Mouse (Mus musculus) G1E (cell line): ENCODE results near the gene Pcolce2. TPM values are rescaled to one million over a fixed set of nuclear protein-coding genes. Genes with fewer than 3 reads are reported as not detected.

Source experiments
- ATAC-seq: 2 replicates; pipeline ENCODE4 v1.8.0; 2016; ENCODE audit warnings: mild to moderate bottlenecking; ENCODE audit not compliant: insufficient number of reproducible peaks, poor library complexity, low FRiP score, severe bottlenecking; ENCODE audit errors: extremely low read depth
- DNase-seq: peaks from one replicate; pipeline ENCODE4 v3.0.0; 2012; ENCODE audit warnings: low spot score
- H3K27me3 ChIP-seq: 2 replicates; pipeline ENCODE4 v1.6.1; 2012; ENCODE audit warnings: mild to moderate bottlenecking, low read length, inconsistent platforms; ENCODE audit not compliant: insufficient read depth
- H3K36me3 ChIP-seq: replicated peaks from 2 replicates; pipeline ENCODE3; 2012; ENCODE audit warnings: mild to moderate bottlenecking, inconsistent platforms
- H3K4me1 ChIP-seq: 2 replicates; pipeline ENCODE4 v1.6.1; 2012; ENCODE audit warnings: low read depth, low read length, inconsistent platforms, mixed read lengths; ENCODE audit not compliant: insufficient read depth
- H3K4me3 ChIP-seq: 2 replicates; pipeline ENCODE4 v1.5.1; 2012; ENCODE audit warnings: low read depth, mild to moderate bottlenecking, inconsistent platforms, low read length, moderate library complexity, mixed read lengths
- H3K9me3 ChIP-seq: replicated peaks from 2 replicates; pipeline ENCODE4 v1.6.1; 2012; ENCODE audit warnings: inconsistent platforms
- CTCF ChIP-seq: IDR thresholded peaks from 2 replicates; pipeline ENCODE4 v1.5.1; 2012; ENCODE audit warnings: low read depth, low read length, inconsistent platforms, mixed read lengths
- GATA1 ChIP-seq: IDR thresholded peaks from 2 replicates; pipeline ENCODE4 v1.6.1; 2012; ENCODE audit warnings: borderline replicate concordance, low read length, inconsistent platforms, mixed read lengths
- GATA2 ChIP-seq: IDR thresholded peaks from 2 replicates; pipeline ENCODE4 v1.6.1; 2012; ENCODE audit warnings: low read depth, low read length, inconsistent platforms, borderline replicate concordance
- POLR2AphosphoS5 ChIP-seq: IDR thresholded peaks from 2 replicates; pipeline ENCODE4 v1.6.1; 2012; ENCODE audit warnings: low read depth, low read length, inconsistent platforms; ENCODE audit not compliant: insufficient replicate concordance
- TAL1 ChIP-seq: conservative IDR thresholded peaks from 2 replicates; pipeline ENCODE4 v1.6.1; 2012; ENCODE audit warnings: low read depth, low read length, inconsistent platforms, mixed read lengths
- polyA plus RNA-seq: library from polyadenylated mRNA; stranded (reverse); fragments of >175 nt; gene quantifications from 2 replicates; pipeline ENCODE4 v1.2.3, GENCODE M21; 2012
- total RNA-seq, 2 experiments: library from RNA; stranded (forward) in 1 of 2; stranded (reverse) in 1 of 2; fragments of 200-1000 nt in 1 of 2; fragments of >200 nt in 1 of 2; fragmentation: Nextera tagmentation in 1 of 2; gene quantifications; 2 replicates each; pipeline ENCODE4 v1.2.3; 2014 to 2017

Pcolce2 gene
- total and polyA plus RNA-seq, 3 experiments, result 0.05 TPM; not detected in 2

GRCm38 (mm10) chr9:95696581-95696980 lies 59.2 kb downstream of the Pcolce2 start:
- no peaks in the 10 kb centered on the region; the same call in 1 of the 2 replicates for H3K4me1 ChIP-seq
- ATAC-seq, result no peak
- DNase-seq, result no peak
- no peak for TF ChIP-seq GATA2
- no peak for TF ChIP-seq GATA1
- TF ChIP-seq CTCF, result no peak
- no peak for TF ChIP-seq TAL1
- no peak for TF ChIP-seq POLR2AphosphoS5
- no peaks in the 10 kb centered on the region for H3K27me3 ChIP-seq
- H3K9me3 ChIP-seq, result no peaks in the 10 kb centered on the region
- H3K4me3 ChIP-seq, result no peak overlapping the region
- H3K36me3 ChIP-seq, result no peaks in the 10 kb centered on the region

DNA sequence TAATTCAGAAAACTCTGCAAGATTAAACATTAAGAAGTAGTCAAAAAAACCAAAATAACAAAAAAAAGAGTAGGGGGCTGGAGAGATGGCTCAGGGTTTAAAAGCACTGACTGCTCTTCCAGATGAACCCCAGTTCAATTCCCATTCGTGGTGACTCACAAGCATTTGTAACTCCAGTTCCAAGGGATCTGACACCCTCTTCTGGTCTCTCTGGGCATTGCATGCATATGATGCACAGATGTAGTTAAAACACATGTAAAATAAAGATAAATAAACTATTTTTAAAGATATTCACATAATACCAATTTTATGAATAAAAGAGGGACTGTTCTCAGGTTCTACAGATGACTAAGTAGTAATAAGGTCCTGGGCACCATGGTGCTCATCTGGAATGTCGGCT lies 60.4 kb downstream of the Pcolce2 start:
- TF ChIP-seq GATA2 (no peak), CTCF (peak; percentile 39; the same call in 1 of the 2 replicates), TAL1 (no peak)
- H3K27me3 ChIP-seq, result no peaks in the 10 kb centered on the region
- H3K4me3 ChIP-seq, result no peak overlapping the region
- no peaks in the 10 kb centered on the region for H3K36me3 ChIP-seq
- ATAC-seq (no peak), DNase-seq (no peak)
- no peaks in the 10 kb centered on the region for H3K9me3 ChIP-seq
- H3K4me1 ChIP-seq, result no peaks in the 10 kb centered on the region; the same call in 1 of the 2 replicates

DNA sequence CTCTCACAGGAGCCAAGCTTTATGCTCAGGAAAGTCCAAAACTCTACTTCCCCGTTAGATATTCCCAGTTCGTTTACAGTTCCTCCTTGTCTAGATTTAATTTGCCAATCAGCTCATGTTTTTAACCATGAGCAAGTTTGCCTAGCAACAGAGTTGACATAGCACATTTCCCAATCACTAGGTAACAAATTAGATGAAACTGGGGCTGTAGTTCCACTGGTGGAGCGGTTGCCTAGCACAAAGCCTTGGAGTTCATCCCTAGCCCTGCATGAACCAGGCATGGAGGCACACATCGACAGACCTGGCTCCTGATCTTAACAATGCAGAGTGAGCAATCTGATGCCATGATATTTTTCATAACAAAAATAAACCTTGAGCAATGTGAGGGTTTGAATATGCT lies 61.9 kb downstream of the Pcolce2 start:
- H3K4me1 ChIP-seq, result no peaks in the 10 kb centered on the region; the same call in 1 of the 2 replicates
- no peaks in the 10 kb centered on the region for H3K36me3 ChIP-seq
- no peak overlapping the region for H3K4me3 ChIP-seq
- ATAC-seq (no peak), DNase-seq (no peak)
- TF ChIP-seq GATA1, result no peak
- no peak for TF ChIP-seq GATA2
- TF ChIP-seq POLR2AphosphoS5, result no peak
- no peak for TF ChIP-seq TAL1
- TF ChIP-seq CTCF, result no peak
- H3K27me3 ChIP-seq, result no peaks in the 10 kb centered on the region
- no peaks in the 10 kb centered on the region for H3K9me3 ChIP-seq

- H3K4me1 ChIP-seq, result no peaks in the 10 kb centered on the region; the same call in 1 of the 2 replicates
- H3K4me3 ChIP-seq, result no peak overlapping the region
- DNase-seq, result no peak
- TF ChIP-seq GATA1 (no peak), CTCF (no peak), TAL1 (no peak), POLR2AphosphoS5 (no peak), GATA2 (no peak)
- H3K9me3 ChIP-seq, result no peaks in the 10 kb centered on the region
- ATAC-seq, result no peak
- H3K27me3 ChIP-seq, result no peaks in the 10 kb centered on the region
- no peaks in the 10 kb centered on the region for H3K36me3 ChIP-seq
Observed at GRCm38 (mm10) chr9:95704078-95704477, 66.7 kb downstream of the Pcolce2 start.

DNA sequence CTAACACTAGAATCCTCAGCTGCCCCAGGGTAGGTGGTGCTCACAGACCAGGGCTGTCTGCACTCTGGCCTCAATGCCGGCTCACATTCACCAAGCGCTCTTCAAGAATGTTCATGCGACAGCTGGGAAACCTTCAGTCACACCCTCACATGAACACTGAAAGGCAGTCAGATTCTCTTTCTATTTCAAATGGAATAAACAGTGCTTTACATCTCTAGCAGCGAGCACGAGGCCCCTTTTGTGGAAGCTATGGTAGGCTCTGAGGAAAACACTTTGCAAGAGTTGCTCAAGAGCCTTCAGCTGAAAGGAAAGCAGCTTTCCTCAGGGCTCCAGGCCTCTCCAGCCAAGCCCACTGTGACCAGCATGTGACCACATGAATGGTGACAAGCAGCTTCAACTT lies 68.0 kb downstream of the Pcolce2 start:
- H3K27me3 ChIP-seq, result no peaks in the 10 kb centered on the region
- TF ChIP-seq CTCF (no peak), POLR2AphosphoS5 (no peak), GATA2 (no peak), TAL1 (no peak)
- H3K4me1 ChIP-seq, result no peaks in the 10 kb centered on the region; the same call in 1 of the 2 replicates
- no peak for DNase-seq
- no peaks in the 10 kb centered on the region for H3K36me3 ChIP-seq
- H3K9me3 ChIP-seq, result no peaks in the 10 kb centered on the region
- no peak overlapping the region for H3K4me3 ChIP-seq
- no peak for ATAC-seq

DNA sequence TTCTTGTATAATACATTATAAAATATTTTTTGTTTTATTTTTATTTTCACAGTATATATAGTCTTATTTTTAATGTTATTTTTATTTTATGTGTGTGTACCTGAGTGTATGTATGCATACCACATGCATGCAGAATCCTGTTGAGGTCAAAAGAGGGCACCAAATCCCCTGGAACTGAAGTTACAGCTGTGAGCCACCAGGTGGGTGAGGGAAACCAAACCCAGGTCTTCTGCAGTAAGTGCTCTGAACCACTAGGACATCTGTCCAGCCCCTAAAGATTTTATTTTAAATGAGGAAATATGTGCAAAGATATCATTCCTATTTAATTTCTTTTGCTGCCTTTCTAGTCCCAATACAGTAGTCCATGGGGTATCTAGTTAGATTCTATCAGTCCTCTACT lies 71.5 kb downstream of the Pcolce2 start:
- no peak for DNase-seq
- H3K36me3 ChIP-seq, result no peaks in the 10 kb centered on the region
- no peak for TF ChIP-seq GATA1
- TF ChIP-seq GATA2, result no peak
- TF ChIP-seq CTCF, result no peak
- TF ChIP-seq TAL1, result no peak
- TF ChIP-seq POLR2AphosphoS5, result no peak
- H3K4me1 ChIP-seq, result no peaks in the 10 kb centered on the region
- no peaks in the 10 kb centered on the region; the same call in 1 of the 2 replicates for H3K27me3 ChIP-seq
- no peaks in the 10 kb centered on the region for H3K9me3 ChIP-seq
- H3K4me3 ChIP-seq, result no peak overlapping the region
- no peak; the same call in 1 of the 2 replicates for ATAC-seq

DNA sequence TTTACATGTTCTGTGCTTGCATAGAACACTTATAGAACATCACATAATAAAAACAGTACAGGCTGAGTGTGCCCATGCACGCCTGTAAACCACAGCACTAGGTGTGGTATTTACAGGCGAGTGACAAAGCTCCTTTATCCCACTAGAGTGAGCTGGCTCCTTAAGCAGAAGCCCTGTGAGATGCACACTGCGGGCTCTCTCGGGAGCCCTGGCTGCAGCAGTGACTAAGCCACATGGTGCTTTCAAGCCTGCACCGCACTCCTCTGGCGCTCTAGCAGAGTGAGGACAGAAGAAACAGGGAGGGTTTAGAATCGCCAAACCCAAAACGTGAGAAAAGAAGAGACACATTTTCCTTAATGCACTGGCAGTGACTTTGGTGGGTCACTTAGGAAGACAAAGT lies 75.2 kb downstream of the Pcolce2 start:
- no peak overlapping the region for H3K4me3 ChIP-seq
- no peaks in the 10 kb centered on the region for H3K4me1 ChIP-seq
- ATAC-seq (no peak), DNase-seq (no peak)
- H3K36me3 ChIP-seq, result no peaks in the 10 kb centered on the region
- H3K27me3 ChIP-seq, result no peaks in the 10 kb centered on the region; the same call in 1 of the 2 replicates
- TF ChIP-seq TAL1, result no peak
- TF ChIP-seq POLR2AphosphoS5, result no peak
- TF ChIP-seq GATA1, result no peak
- no peak for TF ChIP-seq CTCF
- TF ChIP-seq GATA2, result no peak
- no peaks in the 10 kb centered on the region for H3K9me3 ChIP-seq

- H3K4me1 ChIP-seq, result no peaks in the 10 kb centered on the region
- DNase-seq (no peak), ATAC-seq (no peak)
- H3K36me3 ChIP-seq, result no peaks in the 10 kb centered on the region
- no peak for TF ChIP-seq GATA1
- no peak for TF ChIP-seq GATA2
- no peak for TF ChIP-seq POLR2AphosphoS5
- TF ChIP-seq TAL1, result no peak
- no peaks in the 10 kb centered on the region for H3K27me3 ChIP-seq
- H3K9me3 ChIP-seq, result no peaks in the 10 kb centered on the region
- H3K4me3 ChIP-seq, result no peak overlapping the region
Observed at GRCm38 (mm10) chr9:95736238-95736637, 98.8 kb downstream of the Pcolce2 start.
